Mouse (Mus musculus): Measurements from ENCODE around the gene Top3a.
"Not testable (repeated sequence)": the region's sequence is repeated elsewhere in the genome, so short reads cannot be mapped to it uniquely, and the experiment has no call there.

Top3a gene

DNA sequence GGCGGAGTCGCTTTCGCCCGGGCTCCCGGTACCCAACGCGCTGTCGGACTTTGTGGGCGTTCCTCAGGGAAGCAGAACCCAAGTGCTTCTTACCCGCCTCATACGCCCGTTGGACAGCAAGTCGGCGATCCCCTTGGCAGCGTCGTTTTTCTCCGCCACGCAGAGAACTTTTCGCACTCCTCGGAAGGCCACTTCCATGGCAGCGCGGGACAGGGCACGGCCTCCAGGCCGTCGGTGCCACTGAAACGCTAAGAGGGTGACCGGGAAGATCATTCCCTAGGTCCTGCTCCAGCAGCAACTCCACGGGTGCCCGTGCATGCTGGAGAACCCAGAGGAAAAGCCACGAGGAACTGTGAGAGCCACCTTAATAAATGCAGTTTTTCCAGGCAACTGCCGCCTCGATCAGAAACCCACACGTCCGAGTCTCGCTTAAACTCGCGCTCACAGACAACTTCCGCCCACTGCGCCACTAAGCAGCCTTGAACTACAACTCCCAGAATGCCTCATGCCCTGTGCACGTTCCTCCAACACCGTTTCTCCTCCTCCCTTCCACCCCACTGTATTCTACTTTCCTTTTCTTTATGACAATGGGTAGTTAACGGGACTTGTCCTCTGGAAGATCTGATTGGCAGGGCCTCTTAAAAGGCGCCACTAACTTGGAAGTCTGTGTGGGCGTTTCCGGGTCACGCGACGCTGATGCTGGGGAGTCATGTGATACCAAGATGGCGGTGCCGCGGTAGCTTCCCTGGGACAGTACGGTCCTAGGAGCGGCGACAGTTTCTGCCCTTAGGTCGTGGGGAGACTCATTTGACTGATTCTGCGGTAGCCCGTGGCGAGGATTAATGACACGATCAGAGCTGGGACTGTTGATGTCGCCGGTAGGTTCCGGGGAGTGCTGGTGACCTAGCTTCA is at the start of gene Top3a, which contains the start of gene Smcr8:
TSS of gene Top3a (minus strand) at position 537 of the 912 bp plus-strand sequence.
TSS of gene Smcr8 (plus strand) at position 696 of the 912 bp plus-strand sequence.
- DNase-seq (ENCODE audit: low spot score), result peak; percentile 32

DNA sequence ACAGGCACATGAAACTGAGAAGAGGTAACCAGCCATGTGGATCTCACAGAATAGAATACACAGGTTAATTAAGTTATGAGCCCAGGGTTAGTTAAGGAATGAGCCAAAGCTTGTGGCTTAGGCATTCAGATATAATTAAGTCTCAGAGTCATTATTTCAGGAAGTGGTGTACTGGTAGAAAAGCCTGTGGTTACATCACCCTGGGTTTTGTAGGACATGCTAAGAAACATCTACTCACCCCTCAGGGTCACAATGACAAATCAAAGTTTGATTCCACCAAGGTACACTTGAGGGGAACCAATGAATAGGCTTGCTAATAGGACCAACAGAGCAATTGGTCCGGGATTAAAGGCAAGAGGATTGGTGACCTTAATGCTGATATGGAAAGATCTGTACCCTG is 49.5 kb upstream of the Top3a start:
- DNase-seq (ENCODE audit: low spot score), result no peak

DNA sequence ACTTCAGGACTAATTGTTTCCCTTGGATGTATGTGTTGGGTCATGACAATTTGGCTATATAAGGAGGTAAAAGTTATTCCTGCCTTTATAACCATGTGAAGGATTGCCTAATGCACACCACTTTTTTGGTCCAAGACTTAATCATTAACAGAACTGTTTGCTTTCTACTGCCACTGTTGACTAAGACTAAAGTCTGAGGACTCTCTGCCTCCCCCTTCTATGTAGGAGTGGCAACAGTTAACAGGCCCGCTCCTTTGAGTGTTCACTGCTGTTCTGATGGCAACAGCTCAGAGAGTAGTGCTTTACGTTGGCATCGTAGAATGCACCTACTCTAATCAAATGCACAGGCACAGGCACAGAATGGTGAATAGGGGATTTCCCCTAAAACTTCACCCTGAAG is 48.0 kb upstream of the Top3a start:
- no peak for DNase-seq (ENCODE audit: low spot score)

DNA sequence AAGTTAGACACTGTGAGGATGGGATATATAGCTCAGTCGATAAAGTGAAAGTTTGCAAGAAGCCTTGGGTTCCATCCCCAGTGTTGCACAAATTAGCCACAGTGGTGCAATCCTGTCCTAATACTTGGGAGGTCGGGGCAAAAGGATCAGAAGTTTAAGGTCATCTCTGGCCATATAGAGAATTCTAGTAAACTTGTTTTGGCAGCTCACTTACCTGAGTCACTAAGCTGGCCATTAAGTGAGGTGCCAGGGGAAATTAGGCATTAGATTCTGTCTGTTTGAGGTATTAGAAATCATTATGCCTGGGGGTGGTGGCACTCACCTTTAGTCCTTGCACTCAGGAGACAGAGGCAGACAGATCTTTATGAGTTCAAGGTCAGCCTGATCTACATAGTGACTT is 46.6 kb upstream of the Top3a start:
- DNase-seq (ENCODE audit: low spot score), result no peak

DNA sequence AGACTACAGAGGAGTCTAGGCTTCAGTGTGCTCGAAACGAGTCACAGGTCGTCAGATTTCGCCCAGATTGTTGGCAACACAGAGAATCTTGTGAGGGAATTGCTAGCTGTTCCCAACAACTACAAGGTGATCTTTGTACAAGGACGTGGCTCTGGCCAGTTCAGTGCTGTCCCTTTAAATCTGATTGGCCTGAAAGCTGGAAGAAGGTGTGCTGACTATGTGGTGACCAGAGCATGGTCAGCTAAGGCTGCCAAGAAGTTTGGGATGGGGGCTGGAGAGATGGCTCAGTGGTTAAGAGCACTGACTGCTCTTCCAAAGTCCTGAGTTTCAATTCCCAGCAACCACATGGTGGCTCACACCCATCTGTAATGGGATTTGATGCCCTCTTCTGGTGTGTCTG is 39.2 kb upstream of the Top3a start:
- DNase-seq (ENCODE audit: low spot score), result no peak

DNA sequence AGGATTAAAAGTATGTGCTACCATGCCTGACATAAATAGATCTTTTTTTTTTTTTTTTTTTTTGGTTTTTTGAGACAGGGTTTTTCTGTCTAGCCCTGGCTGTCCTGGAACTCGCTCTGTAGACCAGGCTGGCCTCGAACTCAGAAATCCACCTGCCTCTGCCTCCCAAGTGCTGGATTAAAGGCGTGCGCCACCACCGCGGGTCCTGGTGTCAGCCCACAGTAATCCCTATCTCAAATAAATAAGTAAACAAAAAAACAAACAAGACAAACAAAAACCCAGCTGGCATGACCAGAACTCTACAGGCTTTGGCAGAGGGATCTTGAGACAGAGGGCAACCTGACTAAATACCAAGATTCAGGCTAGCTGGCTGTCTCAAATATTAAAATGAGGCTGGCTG is 34.5 kb upstream of the Top3a start, which contains the start of gene Shmt1:
TSS of gene Shmt1 (minus strand) at position 101 of the 400 bp plus-strand sequence.
- not testable (repeated sequence) for DNase-seq (ENCODE audit: low spot score)

DNA sequence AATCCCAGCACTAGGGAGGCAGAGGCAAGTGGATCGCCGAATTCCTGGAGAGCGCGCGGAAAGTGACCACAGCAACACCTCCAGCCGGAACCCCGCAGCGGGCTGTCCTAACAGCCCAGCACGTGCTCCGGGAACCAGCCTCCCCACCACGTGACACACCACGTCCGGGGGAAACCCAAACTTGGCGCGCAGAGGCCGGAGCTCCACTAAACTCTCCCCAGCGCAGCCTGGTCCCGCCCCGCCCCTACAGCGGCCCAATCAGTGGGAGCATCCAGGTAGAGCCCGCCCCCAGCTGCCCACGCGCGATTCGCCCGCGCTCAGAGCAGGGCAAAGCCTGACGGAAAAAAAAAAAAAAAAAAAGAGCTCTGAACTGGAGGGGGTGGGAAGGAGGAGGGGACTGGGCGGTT is 33.9 kb upstream of the Top3a start:
- peak; percentile 86 for DNase-seq (ENCODE audit: low spot score)

DNA sequence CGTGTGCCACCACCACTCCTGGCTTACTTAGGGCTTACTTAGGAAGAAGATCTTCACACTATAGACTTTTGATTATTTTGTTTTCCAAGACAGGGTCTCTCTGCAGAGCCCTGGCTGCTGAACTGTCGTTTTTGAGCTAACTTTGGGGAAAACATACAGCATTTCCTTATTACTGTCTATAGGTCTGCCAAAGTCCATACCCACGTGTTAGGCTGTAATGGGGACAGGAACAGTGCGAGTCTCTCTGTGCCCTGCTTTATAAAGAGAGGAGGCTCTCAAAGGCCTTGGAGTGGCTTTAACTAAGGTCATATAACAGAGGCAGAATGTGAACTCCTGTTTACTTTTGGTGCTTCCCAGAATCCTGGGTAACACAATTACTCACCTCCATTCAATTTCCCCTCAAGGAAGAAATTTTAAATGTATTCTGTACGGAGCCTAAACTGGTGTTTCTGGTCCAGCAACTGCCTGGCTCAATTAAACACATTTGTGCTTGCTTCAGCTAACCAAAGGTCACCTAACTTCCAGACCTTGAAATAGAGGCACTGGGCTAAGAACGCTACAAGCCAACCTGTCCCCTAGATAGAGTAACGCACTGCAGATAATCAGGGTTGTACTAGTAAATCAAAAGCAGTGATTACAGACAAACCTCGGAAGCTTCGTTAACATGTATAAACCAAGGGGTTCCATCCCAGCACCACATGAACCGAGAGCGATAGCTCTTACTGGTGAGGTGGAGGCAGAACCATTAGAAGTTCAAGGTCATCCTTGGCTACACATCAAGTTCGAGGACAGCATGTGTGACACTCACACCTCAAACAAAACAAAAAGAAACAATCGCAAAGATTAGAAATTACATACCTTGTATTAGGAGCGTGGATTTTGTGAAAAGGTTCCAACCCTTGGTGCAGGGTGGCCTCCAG is 33.1 kb upstream of the Top3a start:
- no peak for DNase-seq (ENCODE audit: low spot score)

DNA sequence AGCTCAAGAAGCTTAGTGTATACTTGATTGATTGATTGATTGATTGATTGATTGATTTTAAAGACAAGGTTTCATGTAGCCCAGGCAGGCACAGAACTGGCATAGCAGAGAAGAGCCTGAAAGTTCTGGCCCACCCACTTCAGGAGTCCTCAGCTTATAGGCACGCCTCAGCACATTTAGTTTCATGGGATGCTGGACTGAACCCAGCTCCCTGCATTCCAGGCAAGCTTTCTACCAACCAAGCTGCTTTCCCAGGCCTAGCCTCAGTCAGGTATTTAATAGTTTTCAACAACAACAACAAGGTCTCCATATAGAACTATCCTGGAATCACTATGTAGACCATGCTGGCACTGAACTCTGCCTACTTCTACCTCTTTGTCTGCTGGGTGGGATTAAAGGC is 32.4 kb upstream of the Top3a start:
- DNase-seq (ENCODE audit: low spot score), result no peak

DNA sequence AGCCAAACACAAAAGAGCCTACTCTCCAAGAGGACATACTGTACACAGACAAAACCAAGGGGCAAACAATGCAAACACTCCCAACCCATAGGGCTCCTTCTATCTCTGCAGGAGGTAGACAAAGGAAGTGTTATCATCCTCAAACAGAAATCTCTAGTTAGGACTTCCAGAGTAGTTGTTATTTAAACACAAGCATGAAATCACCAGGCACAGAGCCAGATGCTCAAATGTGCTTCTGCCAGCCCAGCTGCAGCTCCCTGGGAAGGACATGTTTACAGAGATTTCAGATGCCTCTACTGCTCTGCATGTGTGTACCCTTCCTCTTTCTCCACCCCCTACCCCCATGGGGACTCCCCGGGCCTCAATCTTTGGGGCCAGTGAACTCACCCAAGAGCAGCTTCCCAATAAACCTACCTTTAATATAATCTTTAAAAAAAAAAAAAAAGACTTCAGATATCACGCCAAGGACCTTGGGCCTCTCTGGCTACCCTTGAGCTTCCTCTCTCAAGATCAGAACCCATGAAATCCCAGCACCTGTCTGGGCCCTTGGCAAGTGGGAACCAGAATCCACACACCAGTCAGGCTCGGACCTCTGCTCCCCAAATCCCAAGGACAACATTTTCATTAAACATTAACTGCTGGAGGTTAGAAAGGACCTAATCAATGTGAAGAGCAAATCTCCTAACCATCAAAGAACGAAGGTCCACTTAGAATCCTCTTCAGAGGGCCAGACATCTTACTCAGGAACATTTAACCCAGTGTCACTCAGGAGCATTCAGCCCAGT is 31.3 kb upstream of the Top3a start:
- no peak for DNase-seq (ENCODE audit: low spot score)

DNA sequence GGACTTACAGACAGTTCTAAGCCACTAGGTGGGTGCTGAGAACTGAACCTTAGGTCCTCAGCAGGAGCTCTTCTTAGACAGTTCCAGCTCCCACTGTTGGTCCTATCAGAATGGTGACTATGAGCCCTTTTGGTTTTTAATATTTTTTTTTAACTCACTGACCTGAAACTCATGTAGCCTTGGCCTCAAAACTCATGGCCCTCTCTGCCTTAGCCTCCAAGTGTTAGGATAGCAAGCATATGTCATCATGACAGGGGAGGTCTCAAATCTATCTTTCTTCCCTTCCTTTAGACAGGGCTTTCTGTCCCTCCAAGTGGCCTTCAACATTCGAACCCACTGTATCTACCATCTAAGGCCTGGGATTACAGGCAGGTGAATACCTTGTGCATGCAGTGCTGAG is 23.7 kb upstream of the Top3a start:
- no peak for DNase-seq (ENCODE audit: low spot score)

DNA sequence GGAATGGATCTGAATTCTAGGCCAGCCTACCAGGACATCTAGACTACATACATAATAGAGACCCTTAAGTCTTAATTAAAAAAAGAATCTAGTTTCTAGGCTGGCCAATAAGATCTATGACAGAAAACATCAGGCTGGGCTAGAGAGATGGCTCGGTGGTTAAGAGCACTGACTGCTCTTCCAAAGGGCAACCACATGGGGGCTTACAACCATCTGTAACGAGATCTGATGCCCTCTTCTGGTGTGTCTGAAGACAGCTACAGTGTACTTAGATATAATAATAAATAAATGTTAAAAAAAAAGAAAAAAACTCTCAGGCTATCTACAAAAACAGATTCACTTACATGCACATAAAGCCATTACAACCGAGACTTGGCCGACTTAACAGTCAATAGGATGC is 22.8 kb upstream of the Top3a start:
- DNase-seq (ENCODE audit: low spot score), result no peak

DNA sequence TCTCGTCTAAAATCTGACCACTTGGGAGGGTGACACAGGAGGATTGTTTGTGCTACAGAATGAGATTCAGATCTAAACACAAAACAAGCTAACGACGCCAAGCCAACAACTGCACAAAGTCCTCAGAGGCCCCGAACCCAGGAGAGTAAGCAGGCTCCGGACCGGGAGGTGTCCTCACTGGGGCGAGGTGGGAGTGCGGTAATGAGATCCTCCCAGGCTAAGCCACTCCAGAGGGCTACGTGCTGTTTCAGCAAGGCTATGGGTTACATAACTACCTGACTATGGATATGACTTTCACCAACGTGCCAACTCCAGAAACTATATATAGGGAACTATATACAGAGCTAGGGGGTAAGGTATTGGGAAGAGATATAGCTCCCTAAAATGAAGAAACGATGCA is 19.2 kb upstream of the Top3a start:
- no peak for DNase-seq (ENCODE audit: low spot score)

DNA sequence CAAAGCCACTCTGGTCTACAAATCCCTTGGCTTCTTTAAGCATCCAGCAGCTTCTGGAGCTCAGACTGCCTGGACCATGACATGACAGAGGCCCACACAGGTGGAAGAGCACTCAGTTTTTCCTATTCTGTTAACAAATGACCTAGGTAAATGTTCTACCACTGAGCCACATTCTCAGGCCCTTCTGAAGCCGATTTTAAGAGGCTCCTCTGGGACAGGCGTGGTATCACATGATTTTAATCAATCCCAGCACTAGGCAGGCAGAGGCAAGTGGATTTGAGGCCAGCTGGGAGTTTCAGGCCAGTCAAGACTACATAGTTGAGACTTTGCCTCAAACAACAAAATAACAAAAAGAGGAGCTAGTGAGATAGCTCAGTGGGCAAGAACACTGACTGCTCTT is 13.3 kb upstream of the Top3a start:
- DNase-seq (ENCODE audit: low spot score), result no peak

DNA sequence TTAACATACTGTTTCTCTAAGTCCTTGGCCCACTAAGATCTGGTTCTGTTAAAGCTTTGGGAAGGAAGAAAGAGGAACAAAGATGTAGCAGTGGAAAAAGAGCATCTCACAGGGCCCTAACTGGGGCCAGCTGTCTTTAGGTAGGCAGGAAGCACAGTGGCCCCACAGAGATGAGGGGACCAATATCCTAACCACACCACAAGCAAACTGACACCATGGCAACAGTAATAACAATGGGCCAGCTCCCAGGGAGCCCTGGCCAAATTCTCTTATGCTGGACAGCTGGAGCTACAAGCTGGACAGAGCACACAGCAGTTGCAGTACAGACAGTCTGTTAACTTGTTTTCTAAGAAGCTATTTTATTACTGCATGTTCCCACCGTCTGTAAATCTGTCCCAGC is 10.4 kb upstream of the Top3a start:
- DNase-seq (ENCODE audit: low spot score), result no peak

DNA sequence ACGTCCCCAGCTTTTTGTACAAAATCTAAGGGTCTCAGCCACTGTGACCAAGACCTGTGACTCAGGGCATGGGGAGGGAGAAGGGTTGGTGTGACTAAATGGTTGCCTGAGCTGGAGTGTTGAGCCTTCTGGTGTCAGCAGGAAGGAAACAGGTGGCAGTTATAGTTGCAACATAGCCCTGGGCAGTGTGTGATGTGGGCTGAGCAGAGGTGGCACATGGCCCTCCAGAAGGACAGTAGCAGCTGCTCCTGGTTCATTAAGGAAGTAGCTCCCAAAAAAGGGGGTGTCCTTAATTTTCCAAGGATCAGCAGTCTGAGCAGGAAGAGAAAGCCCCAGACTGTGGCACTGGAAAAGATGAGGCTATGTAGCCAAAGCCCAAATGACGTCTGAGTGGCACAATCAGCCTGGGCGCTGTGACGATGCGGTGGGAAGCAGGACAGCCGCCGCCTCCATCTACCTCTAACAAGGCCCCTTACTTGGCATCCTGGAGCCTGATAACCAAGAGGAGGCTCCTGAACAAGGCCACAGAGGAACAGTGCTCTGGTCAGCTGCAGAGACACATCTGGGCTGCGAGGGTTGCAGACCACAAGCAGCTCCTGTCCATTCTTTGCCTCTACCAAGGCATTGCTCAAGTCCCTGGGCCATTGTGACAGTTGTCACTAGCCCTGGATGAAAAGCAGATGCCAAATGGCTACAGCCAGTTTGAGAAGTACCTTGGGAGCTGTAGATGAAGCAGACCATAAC is 7.2 kb upstream of the Top3a start:
- DNase-seq (ENCODE audit: low spot score), result no peak

DNA sequence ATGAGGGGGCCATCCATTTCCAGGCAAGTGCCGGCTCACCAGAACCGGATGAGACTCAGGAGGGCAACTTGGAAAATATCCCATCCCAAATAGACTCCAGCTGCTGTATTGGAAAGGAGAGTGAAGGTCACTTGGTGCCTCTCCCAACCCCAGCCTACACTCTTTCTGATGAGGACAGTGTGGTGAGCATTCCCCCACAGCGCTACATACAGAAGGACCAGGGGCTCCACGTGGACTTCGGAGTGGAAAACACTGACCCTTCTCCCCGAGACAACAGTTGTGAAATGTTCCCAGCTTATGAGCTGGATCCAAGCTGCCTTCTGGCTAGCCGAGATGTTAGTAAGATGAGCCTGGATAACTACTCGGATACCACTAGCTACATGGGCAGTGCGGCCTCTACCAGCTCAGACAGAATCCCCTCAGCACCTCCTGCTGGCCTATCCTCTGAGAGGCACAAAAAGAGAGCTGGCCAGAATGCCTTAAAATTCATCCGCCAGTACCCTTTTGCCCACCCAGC is 2.6 kb upstream of the Top3a start:
- DNase-seq (ENCODE audit: low spot score), result no peak

DNA sequence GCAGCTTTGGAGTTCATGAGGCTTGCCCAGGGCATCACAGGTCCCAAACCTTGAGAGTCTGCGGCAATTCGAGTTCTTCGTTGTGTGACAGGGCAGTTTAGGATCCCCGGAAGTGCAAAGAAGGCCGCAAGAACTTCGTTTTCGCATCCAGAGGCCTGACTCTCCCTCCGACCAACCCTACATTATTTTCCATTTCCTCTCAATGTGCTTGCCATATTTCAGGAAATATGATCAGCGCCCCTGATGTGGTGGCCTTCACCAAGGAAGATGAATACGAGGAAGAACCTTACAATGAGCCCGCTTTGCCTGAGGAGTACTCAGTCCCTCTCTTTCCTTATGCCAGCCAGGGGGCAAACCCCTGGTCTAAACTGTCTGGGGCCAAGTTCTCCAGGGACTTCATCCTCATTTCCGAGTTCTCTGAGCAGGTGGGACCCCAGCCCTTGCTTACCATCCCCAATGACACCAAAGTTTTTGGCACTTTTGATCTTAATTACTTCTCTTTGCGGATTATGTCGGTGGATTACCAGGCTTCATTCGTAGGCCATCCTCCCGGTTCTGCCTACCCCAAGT is 721 bp upstream of the Top3a start:
- no peak for DNase-seq (ENCODE audit: low spot score)

DNA sequence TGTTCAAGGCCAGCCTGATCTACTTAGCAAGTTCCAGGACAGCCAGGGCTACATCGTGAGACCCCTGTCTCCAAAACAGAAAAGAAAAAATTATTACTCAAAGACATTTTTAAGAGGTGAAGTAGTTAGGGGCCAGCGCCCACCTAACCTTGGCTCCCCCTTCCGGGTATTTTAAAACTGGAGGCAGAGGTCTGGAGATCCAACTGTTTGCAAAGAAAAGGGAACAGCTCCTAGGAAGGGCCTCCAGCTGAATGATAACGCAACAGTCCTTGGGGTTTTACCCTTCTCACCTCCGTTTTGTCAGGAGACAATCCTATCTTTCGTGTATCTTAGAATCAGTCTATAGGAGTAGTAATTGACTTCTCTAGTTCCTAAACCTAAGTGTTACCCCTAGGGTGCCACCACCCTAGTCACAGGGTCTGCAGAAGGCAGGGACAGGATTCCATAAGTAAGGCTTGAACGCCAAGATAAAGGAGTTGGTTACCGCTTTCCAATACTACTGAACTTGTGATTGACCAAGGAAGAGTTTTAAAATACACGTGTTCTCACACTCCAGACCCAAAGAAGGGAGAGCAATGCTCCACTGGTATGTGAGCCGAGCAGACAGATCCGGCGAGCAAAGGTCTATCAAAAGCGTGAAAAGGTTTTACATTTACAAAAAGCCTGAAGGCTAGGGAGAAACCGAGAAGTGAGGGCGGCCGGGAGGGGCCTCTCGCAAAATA is 897 bp downstream of the Top3a start:
- no peak for DNase-seq (ENCODE audit: low spot score)

DNA sequence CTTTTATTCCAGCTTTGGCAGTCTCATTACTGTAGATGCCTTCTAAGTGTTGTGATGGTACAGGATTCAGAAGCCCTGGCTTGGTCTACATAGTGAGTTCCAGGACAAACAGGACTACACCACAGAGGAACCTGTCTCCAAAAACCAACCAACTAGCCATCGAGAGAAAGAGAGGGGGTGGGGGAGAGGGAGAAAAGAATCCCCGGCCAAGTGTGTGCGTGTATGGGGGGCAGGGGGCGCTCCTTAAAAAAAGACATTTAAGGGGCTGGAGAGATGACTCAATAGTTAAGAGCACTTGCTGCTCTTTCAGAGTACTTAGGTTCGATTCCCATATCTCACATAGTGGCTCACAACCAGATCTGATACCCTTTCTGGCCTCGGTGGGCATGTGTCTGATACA is 1.6 kb downstream of the Top3a start:
- no peak for DNase-seq (ENCODE audit: low spot score)
